Mouse (Mus musculus) 3T3-L1 (cell line): Measurements from ENCODE around the gene Fam72a.

ENCODE experiments used
- DNase-seq: peaks from one replicate; pipeline ENCODE4 v3.0.0-alpha.2; 2015; ENCODE audit warnings: low read depth, low spot score

Fam72a gene

DNA sequence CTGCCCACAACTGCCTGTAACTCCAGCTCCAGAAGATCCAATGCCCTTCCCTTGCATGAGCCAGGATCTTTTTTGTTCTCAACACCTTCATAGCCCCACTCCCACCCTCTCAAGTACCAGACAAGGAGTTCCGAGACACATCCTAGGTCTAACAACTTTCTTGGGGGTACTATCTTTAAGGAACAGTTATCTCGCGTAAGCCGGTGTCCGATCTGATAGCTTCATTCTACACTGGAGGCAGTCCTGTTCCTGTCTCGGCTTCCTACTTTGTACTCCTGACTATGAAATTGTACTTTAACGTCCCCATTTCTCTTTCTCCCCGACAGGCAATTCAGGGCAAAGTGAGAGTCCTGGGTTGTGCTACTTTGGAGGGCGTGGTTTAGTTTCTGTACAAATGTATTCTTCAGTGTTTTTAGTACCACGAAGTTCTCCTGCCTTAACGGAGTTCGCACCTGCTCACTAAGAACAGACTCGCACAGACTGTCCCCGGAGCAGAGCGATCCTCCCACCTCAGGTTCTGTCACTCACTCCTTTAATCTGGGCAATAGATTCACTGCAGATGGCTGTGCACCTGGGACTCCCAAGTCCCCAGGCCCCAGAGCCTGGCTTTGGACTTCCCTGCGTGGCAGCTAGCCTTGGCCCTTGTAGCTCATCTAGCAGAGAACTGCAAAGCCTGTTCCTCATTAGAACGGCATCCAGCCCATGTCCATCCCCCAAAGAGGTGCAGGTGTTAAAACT lies 51.4 kb downstream of the Fam72a start:
- no peak for DNase-seq

DNA sequence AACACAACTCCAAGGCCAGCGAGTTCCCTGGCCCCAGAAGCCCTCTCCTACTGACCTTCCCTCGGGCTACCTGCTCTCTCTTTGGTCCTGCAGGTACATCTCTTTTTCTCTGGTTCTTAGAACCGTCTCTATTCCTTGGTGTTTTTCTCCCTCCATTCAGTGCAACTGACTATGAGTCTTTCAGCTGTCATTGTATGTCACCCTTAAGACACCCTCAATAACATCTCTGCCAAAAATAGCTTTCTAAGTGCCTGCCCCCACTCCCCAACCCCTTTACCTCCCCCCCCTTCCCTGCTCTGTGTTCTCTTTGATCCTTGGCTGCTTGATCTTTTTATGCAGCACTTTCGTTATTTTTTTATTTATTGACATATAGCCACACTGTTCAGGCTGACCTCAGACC lies 52.7 kb downstream of the Fam72a start:
- DNase-seq = no peak

DNA sequence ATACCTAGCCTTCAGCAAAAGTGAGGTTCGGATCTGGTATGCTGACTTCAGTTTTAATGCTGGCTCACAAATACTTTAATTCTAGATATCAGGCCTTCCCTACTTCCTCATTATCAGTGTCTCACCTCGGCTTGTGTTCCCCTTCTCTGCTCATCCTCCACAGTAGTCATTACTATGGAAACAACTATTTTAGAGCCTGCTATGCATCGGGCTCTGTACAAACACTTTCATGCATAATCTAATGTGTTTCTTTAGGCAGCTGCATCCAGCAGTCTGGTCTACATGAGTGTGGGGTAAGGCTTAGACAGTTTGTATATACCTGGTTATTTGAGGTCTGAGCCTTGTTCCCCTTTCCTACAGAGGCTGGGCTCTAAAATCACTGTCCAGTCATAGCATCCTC lies 55.9 kb downstream of the Fam72a start:
- DNase-seq = no peak

DNA sequence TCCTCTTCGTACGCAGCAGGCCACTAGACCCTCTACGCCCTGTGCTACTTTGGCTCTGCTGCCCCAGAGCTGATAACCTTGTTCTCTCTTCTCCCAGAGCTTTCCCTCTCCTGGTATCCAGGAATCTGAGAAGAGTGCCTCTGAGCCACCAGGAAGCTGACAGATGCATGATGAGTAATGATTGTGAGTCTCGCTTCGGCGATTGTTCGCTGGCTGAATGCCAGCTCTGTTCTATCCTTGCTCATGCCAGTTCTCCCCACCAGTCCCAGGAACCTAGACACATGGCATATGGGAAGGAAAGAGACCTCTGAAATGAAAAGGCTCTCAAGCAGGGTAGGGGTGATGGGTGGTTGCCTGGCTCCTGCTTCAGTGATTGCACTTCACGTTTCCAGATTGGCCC lies 59.1 kb downstream of the Fam72a start:
- peak; percentile 82 for DNase-seq
